Mouse (Mus musculus) mature B cell (primary cell): ENCODE data around the gene Guca1a.
"Not testable (repeated sequence)": the region's sequence is repeated elsewhere in the genome, so short reads cannot be mapped to it uniquely, and the experiment has no call there.

Experiments used
- in situ Hi-C: fragments of 300-500 bp; cut with MboI; formaldehyde crosslinking; loops from 2 replicates; pipeline ENCODE4 v1.14.3; 2019

Guca1a gene

GRCm38 (mm10) chr17:47409897-47410861 is 9.8 kb upstream of the Guca1a start:
- in situ Hi-C loops: not testable (repeated sequence)

DNA sequence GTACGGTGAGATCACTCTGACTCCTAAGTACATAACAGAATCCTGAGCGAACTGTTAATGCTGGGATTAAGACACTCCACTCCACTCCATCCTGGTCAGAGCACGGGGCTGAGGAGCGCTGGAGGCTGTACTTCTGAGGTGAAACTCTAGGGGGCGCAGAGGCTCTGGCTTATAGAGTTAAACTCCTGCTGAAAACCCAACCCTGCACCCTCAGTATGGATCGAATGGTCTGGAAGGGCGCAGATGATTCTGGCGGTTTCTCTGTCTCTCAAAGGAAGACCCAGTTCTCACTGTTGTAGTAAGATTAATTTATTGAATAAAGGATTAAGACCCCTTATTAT is 8.1 kb upstream of the Guca1a start:
- in situ Hi-C loops: no loop called here

GRCm38 (mm10) chr17:47407717-47408557 is 7.6 kb upstream of the Guca1a start:
- in situ Hi-C loops: no loop called here

DNA sequence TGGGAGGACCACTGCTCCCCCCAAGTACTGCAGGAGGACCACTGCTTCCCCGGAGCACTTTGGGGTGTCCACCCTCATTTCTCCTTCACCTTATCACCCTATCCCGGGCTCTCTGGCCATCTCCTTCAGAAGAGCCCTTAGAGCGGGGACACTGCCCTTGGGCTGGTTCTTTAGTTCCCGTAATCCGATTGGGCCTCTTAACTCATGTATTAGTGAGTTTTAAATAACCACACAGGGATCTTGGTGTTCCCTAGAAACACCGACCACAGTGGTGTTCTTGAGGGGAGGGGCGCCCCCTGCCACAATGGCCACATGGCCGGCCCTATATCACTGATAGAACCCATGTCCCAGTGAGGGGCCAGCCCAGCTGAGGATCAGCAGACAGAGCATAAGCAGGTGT is 1.3 kb downstream of the Guca1a start:
- in situ Hi-C loops: no loop called here

- in situ Hi-C loops: no loop called here
These were observed 4.9 kb downstream of the Guca1a start for GRCm38 (mm10) chr17:47395376-47395913.

DNA sequence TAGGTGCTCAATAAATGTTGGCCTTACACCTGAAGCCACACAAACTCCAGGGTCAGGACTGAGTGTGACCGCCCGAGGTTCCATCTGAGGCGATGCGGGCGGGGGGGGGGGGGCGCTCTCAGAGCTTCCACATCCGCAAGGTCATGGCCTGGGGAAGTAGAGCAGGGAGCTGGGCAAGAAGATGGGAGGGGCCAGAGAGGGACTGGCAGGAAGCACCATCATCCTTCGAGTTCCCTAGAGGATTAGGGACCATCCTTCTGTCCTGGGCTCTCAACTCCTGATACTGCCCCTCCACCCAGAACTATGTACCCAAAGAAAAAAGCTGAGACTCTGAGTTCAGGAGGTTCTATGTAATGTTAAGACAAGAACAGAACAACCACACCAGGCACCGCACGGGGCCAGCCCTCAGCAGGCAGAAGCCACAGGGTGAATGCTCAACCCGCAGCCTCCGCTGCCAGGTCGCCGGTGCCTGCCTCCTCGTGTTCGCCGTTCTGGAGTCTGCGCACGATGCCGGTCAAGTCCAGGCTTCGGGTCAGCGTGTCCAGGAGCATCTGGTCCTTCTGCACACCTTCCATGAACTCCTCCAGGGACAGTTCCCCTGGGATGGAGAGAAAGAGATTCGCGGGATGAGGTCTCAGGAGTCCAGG is 6.0 kb downstream of the Guca1a start:
- in situ Hi-C loops: no loop called here

DNA sequence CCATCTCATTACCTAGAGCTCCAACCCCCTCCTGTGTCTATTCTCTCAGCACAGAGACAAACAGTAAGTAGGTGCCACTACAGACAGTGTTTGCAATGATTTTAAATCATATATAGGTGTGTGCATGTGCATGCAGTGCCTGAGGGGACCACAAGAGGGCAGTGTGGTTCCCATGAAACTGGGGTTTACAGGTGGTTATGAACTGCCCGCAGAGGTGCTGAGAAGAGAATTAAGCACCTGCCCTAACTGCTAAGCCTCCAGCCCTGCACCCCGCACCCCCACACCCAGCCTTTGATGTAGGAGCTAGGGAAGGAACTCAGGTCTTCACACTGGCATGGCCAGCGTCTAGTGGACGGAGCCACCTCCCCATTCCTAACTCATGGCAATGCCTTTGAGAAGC is 13.7 kb downstream of the Guca1a start:
- in situ Hi-C loops: no loop called here

DNA sequence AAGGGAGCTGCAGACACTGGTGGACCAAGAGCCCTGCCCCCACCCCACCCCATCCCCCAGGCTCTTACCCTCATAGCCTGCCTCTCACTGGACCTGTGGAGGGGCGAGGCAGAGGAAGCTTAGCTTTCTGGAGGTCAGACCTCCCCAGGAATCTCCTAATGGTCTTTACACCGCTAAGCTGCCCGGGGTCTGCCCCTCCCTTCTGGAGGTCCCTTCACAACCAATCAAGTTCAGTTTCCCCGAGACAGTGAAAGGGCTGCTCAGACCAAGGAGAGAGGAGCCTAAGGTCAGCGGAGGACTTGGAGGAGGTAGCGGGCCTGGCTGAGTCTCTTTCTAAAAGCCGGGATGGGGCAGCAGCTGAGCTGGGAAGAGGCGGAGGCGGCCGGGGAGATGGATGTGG is 15.2 kb downstream of the Guca1a start, which contains the start of gene Guca1b:
Gene Guca1b, plus strand, starts transcription at position 249 of the 400 bp plus-strand sequence.
- in situ Hi-C loops: no loop called here

DNA sequence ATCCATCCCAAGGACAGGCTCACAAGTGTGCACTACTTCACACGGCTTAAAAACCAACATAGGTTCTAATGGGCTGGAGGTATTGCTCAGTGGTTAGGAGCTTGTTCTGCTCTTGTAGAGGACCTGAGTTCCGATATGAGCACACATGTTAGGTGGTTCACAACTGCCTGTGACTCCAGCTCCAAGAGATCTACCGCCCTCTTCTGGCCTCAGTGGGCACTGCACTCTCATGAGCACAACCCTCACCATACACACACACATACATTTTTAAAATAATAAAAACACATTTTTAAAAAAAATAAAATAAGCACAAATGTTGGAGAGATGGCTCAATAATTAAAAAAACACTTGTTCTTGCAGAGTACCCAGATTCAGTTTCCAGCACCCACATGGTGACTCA is 16.3 kb downstream of the Guca1a start:
- in situ Hi-C loops: no loop called here

GRCm38 (mm10) chr17:47383266-47383665 is 17.1 kb downstream of the Guca1a start:
- in situ Hi-C loops: no loop called here

- in situ Hi-C loops: no loop called here
These were observed 18.5 kb downstream of the Guca1a start for GRCm38 (mm10) chr17:47381917-47382316.

- in situ Hi-C loops: no loop called here
These were observed 22.3 kb downstream of the Guca1a start for GRCm38 (mm10) chr17:47378133-47378532.

- in situ Hi-C loops: no loop called here
These were observed 23.6 kb downstream of the Guca1a start for GRCm38 (mm10) chr17:47376779-47377280.

- in situ Hi-C loops: no loop called here
These were observed 26.4 kb downstream of the Guca1a start for GRCm38 (mm10) chr17:47373991-47374390.

- in situ Hi-C loops: no loop called here
These were observed 28.9 kb downstream of the Guca1a start for GRCm38 (mm10) chr17:47371451-47371850.

DNA sequence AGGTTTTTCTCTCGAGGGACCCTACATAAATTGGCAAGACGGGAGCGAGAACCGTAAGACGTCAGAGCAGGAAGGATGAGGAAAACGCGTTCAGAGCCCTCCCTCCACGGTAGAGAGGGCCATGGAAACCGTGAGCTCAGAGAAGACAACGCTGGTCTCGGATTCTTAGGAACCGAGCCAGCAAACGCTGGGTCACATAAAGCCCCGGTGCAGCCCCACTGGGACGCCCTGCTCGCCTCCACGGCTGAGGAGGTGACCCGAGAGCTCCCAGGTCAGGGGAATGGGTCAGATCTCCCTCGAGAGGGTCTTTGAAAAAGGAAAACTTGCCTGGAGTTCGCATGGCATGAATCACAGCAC is 31.3 kb downstream of the Guca1a start:
- in situ Hi-C loops: no loop called here

DNA sequence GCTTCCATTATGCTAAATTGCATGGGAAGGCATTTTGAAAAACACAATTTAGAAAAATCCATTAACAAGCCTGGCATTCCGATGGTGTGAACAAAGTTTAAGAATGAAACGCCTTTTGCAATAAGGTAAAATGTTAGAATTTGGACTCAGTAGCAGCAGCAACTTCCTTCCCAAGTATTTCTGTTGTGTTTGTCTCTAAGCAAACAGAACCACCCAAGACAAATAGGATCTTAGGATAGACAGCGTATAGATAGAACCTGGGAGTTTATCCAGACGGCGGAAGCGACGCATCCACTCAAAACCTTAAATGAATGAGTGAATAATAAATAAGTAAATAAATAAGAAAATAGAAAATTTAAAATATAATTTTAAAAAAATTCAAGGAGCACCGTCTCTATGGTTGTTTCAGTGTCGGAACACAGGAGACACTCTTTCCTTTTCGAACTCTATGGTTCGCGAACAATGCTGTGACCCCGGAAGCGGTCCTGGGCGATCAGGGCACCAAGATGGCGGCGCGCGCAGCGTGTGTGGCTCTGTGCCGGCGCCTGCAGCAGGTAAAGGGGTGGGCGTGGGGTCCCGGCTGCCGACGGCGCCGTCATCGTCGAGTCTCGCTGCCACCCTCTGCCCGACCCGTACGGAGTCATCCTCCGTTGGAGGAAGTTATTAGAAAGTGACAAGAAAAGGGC is 31.8 kb downstream of the Guca1a start, which contains the start of gene Mrps10:
Gene Mrps10, plus strand, starts transcription at position 487 of the 686 bp plus-strand sequence.
- in situ Hi-C loops: no loop called here

GRCm38 (mm10) chr17:47361343-47361742 is 39.0 kb downstream of the Guca1a start:
- in situ Hi-C loops: no loop called here

DNA sequence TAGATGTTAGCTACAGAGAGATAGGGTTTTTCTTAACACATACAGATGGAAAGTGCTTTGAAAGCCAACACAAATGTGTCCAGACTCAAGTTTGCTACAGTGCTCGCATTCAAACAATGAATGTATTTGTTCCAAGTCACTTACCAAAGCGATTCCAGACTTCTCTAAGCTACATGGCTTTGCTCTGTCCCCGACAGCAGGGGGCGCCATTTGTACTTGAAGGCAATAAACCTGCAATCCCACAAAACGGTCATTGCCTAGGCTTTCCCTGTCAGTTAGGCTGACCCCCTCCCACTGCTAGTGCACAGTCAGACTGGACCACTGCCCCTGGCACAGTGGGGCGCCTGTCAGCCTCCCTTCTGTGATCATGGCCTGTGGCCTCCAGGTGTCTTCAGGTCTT is 40.4 kb downstream of the Guca1a start:
- in situ Hi-C loops: no loop called here

- in situ Hi-C loops: no loop called here
These were observed 50.6 kb downstream of the Guca1a start for GRCm38 (mm10) chr17:47349721-47350319.
